Mouse (Mus musculus): ENCODE measurements around the gene Atp1a2. TPM values are rescaled to one million over a fixed set of nuclear protein-coding genes. Genes with fewer than 3 reads are reported as not detected.
A peak's percentile ranks its signal among the peaks of the same experiment; 100 is the strongest.

Atp1a2 gene
- polyA plus RNA-seq, 1 experiment from 2014 or later: 1.4 TPM

DNA sequence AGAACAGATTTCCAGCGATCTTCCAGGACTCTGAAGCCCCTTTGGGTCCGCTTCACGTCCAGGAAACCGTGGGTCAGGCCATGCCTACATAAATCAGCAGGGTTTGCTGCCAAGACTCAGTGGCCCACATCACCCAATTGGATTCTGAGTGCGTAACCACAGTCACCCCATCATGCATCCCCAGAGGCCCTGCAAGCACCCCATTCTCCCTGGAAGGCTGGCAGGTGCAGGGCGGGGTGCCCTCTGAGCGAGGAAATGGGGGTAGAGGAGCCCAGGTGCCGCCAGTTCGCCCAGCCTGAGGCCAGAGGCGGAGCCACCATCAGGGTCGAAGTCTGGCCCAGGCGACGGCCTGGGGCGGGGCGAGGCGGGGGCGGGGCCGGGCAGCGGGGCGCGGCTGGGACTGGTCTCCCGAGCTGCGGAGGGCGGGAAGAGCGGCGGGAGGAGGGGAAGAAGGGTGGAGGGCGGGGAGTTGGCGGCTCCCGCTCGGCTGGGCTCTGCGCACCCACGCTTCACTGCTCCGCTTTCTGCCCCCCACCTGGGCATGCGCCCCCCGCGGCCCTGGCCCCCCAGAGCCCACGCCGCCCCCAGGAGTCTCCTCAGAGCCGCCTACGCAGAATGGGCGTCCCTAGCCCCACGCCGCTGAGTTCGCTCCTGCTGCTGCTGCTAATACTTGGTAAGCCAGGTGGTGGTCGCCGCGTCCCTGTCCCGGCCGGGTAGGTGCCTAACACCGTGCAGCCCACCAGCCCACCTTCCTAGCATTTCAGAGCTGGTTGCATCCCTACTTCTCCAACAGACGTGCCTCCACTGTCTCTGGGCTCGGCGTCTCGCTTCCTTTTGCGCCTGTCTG, 14.3 kb upstream of the Atp1a2 start:
- WGBS: 1% methylated on average over 44 of the region's 55 CpGs
- Histone ChIP-seq H3K27ac (replicated peaks; ENCODE audit: low read depth, low read length) (0 out of 2 replicates have a peak overlapping the region, but pooled peaks have one; percentile 47), H3K36me3 (ENCODE audit: control insufficient read depth, insufficient read depth, low read length) (no peaks in the 10 kb centered on the region), H3K4me2 (ENCODE audit: low read depth, severe bottlenecking) (peak overlapping the region; percentile 91), H3K27me3 (ENCODE audit: control insufficient read depth, insufficient read depth, low read length) (no peaks in the 10 kb centered on the region), H3K4me3 (ENCODE audit: low read depth, low read length) (peak overlapping the region; percentile 71), H3K9ac (ENCODE audit: low read length) (peak overlapping the region; percentile 60), H3K9me3 (ENCODE audit: control insufficient read depth, low read length) (no peaks in the 10 kb centered on the region), H3K4me1 (ENCODE audit: control insufficient read depth, insufficient read depth, low read length) (peaks cover 12% of the 10 kb centered on the region; the same call in 1 of the 2 replicates)
- ATAC-seq (ENCODE audit: insufficient number of reproducible peaks, low FRiP score, low TSS enrichment, low read depth) (peak; percentile 73), DNase-seq (ENCODE audit: low spot score) (peak; percentile 93)

DNA sequence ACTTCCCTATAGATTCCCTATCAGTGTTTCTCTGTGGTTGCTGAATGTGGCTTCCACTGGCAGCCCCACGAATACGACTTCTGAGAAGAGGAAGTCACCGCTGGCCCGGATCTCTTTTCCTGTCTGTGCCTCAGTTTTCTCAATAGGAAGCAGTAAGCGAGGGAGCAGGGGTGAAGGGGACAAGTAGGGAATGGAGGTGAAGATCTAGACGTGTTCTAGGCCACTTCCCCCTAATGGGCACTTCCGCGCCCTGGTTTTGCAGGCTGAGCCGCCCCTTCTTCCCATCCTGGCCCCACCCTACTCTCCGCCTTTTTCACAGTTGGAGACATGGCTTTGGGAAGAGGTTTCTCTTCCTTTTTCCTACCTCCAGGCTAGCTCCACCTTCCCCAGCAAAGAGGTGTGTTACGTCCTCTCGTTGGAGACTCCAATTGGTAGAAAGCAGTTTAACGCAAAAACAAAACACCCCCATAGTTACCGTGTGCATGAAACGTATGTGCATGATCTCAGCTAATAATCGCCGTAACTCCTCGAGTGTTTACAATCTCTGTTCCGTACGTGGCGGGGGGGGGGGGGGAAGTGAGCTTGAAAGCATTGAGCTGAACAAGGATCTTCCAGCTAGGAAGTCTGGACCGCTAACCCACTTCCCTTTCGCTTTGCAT, 13.5 kb upstream of the Atp1a2 start:
- 4% methylated on average over 23 of the region's 23 CpGs for WGBS
- DNase-seq (ENCODE audit: low spot score) (peak; percentile 62), ATAC-seq (ENCODE audit: insufficient number of reproducible peaks, low FRiP score, low TSS enrichment, low read depth) (no peak)
- peak overlapping the region; percentile 71 for H3K4me3 ChIP-seq (ENCODE audit: low read depth, low read length)
- peak overlapping the region; percentile 91 for H3K4me2 ChIP-seq (ENCODE audit: low read depth, severe bottlenecking)
- no peaks in the 10 kb centered on the region for H3K9me3 ChIP-seq (ENCODE audit: control insufficient read depth, low read length)
- no peaks in the 10 kb centered on the region for H3K27me3 ChIP-seq (ENCODE audit: control insufficient read depth, insufficient read depth, low read length)
- peaks cover 11% of the 10 kb centered on the region; the same call in 1 of the 2 replicates for H3K4me1 ChIP-seq (ENCODE audit: control insufficient read depth, insufficient read depth, low read length)
- 0 out of 2 replicates have a peak overlapping the region, but pooled peaks have one; percentile 47 for H3K27ac ChIP-seq (replicated peaks; ENCODE audit: low read depth, low read length)
- H3K36me3 ChIP-seq (ENCODE audit: control insufficient read depth, insufficient read depth, low read length): no peaks in the 10 kb centered on the region
- peak overlapping the region; percentile 45 for H3K9ac ChIP-seq (ENCODE audit: low read length)

DNA sequence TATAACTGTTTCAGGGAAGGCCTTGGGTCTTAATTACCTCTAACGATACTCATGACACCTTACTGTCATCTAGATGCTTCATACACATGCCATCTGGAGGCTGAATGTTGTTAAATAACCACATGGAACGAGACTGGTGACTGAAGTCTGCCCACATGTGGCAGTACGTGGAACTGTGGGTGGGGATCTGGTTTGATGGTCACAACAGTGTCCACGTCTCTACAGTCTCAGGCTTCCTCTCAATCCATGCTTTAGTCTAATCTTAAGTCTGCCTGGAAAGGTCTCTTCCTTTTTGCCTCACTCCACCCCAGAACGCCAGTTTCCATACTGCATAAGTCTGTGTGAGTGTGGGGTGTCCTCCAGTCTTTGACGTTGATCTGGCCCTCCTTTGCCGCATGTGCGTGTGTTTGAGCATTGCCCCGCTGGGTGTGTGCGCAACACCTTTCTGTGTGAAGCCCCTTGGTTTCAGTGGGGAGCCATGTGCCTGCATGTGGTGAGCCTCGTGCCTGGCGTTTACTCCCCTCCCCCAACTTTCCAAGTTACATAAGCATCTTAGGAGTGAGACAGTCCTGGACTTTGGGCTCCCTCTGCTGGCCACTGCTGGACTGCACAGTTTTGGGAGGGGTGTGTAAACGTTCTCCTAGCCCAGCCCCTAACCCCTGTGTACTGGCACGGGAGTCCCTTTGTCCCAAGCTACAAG, 12.0 kb upstream of the Atp1a2 start:
- peak; percentile 84 for ATAC-seq (ENCODE audit: insufficient number of reproducible peaks, low FRiP score, low TSS enrichment, low read depth)
- Histone ChIP-seq H3K9me3 (ENCODE audit: control insufficient read depth, low read length) (no peaks in the 10 kb centered on the region), H3K36me3 (ENCODE audit: control insufficient read depth, insufficient read depth, low read length) (no peaks in the 10 kb centered on the region), H3K27me3 (ENCODE audit: control insufficient read depth, insufficient read depth, low read length) (no peaks in the 10 kb centered on the region), H3K4me2 (ENCODE audit: low read depth, severe bottlenecking) (peak overlapping the region; percentile 43), H3K27ac (replicated peaks; ENCODE audit: low read depth, low read length) (peak overlapping the region; percentile 75), H3K9ac (ENCODE audit: low read length) (peak overlapping the region; percentile 52; the same call in 1 of the 2 replicates), H3K4me1 (ENCODE audit: control insufficient read depth, insufficient read depth, low read length) (peaks cover 11% of the 10 kb centered on the region; the same call in 1 of the 2 replicates), H3K4me3 (ENCODE audit: low read depth, low read length) (no peak overlapping the region)
- DNase-seq (ENCODE audit: low spot score): peak; percentile 98
- 5% methylated on average over 14 of the region's 14 CpGs for WGBS

DNA sequence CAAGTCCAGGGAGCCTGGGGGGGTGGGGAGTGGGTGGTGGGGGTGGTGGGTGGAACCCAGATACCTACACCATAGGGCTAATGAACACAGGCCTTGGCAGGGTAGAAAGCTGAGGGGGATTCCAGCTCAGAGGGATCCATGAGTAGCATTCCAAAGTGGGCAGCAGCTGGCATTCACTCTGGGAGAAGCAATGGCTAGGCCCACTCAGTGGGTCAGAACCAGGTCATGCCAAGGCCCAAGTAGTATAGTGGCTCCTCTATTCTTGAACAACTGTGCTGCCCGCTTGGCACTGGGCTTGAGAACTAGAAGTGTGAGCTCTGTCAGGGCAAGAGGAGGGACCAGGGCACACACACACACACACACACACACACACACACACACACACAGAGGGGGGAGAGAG, 10.5 kb upstream of the Atp1a2 start:
- H3K36me3 ChIP-seq (ENCODE audit: control insufficient read depth, insufficient read depth, low read length): no peaks in the 10 kb centered on the region
- 92% methylated on average over 1 of the region's 1 CpGs for WGBS

DNA sequence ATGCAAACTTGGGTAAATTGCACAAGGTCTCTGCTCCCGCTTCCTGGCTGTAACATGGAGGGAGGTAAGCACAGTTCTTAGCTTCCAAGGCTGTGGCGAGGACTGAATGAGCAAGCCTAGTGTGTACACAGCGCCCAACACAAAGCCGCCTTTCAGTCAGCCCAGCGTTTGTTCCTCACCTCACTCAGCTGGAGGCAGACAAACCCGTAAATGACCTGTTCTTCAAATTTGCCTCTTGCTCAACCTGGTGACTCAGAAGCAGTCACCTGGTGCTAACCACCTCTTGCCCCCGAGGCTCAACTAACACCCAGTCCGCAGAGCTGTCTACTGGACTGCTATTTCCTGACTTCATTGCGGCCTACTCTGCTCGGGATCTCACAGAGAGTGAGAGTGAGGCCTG, 10.1 kb upstream of the Atp1a2 start:
- H3K36me3 ChIP-seq (ENCODE audit: control insufficient read depth, insufficient read depth, low read length): no peaks in the 10 kb centered on the region
- H3K9me3 ChIP-seq (ENCODE audit: control insufficient read depth, low read length): no peaks in the 10 kb centered on the region
- no peak overlapping the region for H3K4me2 ChIP-seq (ENCODE audit: low read depth, severe bottlenecking)
- peak overlapping the region; percentile 37; the same call in 1 of the 2 replicates for H3K9ac ChIP-seq (ENCODE audit: low read length)
- H3K27ac ChIP-seq (replicated peaks; ENCODE audit: low read depth, low read length): peak overlapping the region; percentile 68
- H3K27me3 ChIP-seq (ENCODE audit: control insufficient read depth, insufficient read depth, low read length): no peaks in the 10 kb centered on the region
- peaks cover 19% of the 10 kb centered on the region; the same call in 1 of the 2 replicates for H3K4me1 ChIP-seq (ENCODE audit: control insufficient read depth, insufficient read depth, low read length)
- no peak overlapping the region for H3K4me3 ChIP-seq (ENCODE audit: low read depth, low read length)
- 57% methylated on average over 10 of the region's 10 CpGs for WGBS
- DNase-seq (ENCODE audit: low spot score): no peak
- no peak for ATAC-seq (ENCODE audit: insufficient number of reproducible peaks, low FRiP score, low TSS enrichment, low read depth)

More for the DNA sequence above, 10.5 kb upstream of the Atp1a2 start:
- Histone ChIP-seq H3K27me3 (ENCODE audit: control insufficient read depth, insufficient read depth, low read length) (no peaks in the 10 kb centered on the region), H3K4me2 (ENCODE audit: low read depth, severe bottlenecking) (no peak overlapping the region), H3K9me3 (ENCODE audit: control insufficient read depth, low read length) (no peaks in the 10 kb centered on the region), H3K9ac (ENCODE audit: low read length) (no peak overlapping the region), H3K4me3 (ENCODE audit: low read depth, low read length) (no peak overlapping the region), H3K27ac (replicated peaks; ENCODE audit: low read depth, low read length) (peak overlapping the region; percentile 68; the same call in 1 of the 2 replicates), H3K4me1 (ENCODE audit: control insufficient read depth, insufficient read depth, low read length) (peaks cover 17% of the 10 kb centered on the region; the same call in 1 of the 2 replicates)
- no peak for DNase-seq (ENCODE audit: low spot score)
- ATAC-seq (ENCODE audit: insufficient number of reproducible peaks, low FRiP score, low TSS enrichment, low read depth): no peak

DNA sequence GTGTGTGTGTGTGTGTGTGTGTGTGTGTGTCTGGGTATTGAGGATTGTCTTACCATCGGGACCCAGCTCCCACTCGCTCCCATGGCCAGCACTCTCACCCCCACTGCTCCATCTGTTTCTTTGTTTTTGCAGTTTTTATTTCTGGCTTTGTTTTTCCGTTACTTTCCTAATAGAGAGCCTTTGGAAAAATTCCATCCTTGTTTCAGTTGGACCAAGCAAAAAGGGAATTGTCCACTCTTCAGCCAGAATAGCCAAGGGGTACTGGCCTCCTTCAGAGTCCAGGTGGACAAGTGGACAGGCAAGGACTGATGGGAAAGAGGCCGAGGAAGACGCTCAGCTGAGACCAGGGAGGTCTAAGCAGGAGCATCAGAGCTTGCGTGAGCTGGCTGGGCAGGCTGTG, 9.0 kb upstream of the Atp1a2 start:
- no peak overlapping the region for H3K4me2 ChIP-seq (ENCODE audit: low read depth, severe bottlenecking)

DNA sequence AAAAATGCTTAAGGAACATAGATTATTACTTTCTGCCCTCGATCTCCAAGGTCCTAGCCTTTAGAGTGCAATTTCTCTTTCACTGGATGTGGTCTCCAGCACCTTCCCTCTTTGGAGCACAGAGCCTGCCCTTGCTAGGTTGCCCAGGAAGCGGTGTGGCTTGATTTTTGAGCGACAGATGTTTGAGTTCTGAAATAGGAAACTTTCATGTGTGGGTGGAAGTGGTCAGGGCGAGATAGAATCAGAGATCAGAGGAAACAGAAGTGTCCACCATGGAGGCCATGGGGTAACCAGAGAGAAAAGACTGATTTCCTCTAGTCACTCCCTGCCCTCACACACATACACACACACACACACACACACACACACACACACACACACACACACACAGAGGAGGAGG, 8.3 kb upstream of the Atp1a2 start:
- no peak overlapping the region for H3K9ac ChIP-seq (ENCODE audit: low read length)
- no peak overlapping the region for H3K4me3 ChIP-seq (ENCODE audit: low read depth, low read length)
- no peak overlapping the region for H3K27ac ChIP-seq (replicated peaks; ENCODE audit: low read depth, low read length)
- H3K4me2 ChIP-seq (ENCODE audit: low read depth, severe bottlenecking): no peak overlapping the region
- H3K9me3 ChIP-seq (ENCODE audit: control insufficient read depth, low read length): no peaks in the 10 kb centered on the region
- ATAC-seq (ENCODE audit: insufficient number of reproducible peaks, low FRiP score, low TSS enrichment, low read depth): no peak
- peaks cover 15% of the 10 kb centered on the region for H3K4me1 ChIP-seq (ENCODE audit: control insufficient read depth, insufficient read depth, low read length)
- no peaks in the 10 kb centered on the region for H3K27me3 ChIP-seq (ENCODE audit: control insufficient read depth, insufficient read depth, low read length)
- no peaks in the 10 kb centered on the region for H3K36me3 ChIP-seq (ENCODE audit: control insufficient read depth, insufficient read depth, low read length)
- DNase-seq (ENCODE audit: low spot score): no peak
- 74% methylated on average over 4 of the region's 4 CpGs for WGBS

More for the DNA sequence above, 9.0 kb upstream of the Atp1a2 start:
- no peak overlapping the region for H3K9ac ChIP-seq (ENCODE audit: low read length)
- no peaks in the 10 kb centered on the region for H3K36me3 ChIP-seq (ENCODE audit: control insufficient read depth, insufficient read depth, low read length)
- H3K9me3 ChIP-seq (ENCODE audit: control insufficient read depth, low read length): no peaks in the 10 kb centered on the region
- DNase-seq (ENCODE audit: low spot score) (no peak), ATAC-seq (ENCODE audit: insufficient number of reproducible peaks, low FRiP score, low TSS enrichment, low read depth) (no peak)
- no peak overlapping the region for H3K27ac ChIP-seq (replicated peaks; ENCODE audit: low read depth, low read length)
- no peak overlapping the region for H3K4me3 ChIP-seq (ENCODE audit: low read depth, low read length)
- H3K27me3 ChIP-seq (ENCODE audit: control insufficient read depth, insufficient read depth, low read length): no peaks in the 10 kb centered on the region
- H3K4me1 ChIP-seq (ENCODE audit: control insufficient read depth, insufficient read depth, low read length): peaks cover 16% of the 10 kb centered on the region; the same call in 1 of the 2 replicates
- 84% methylated on average over 6 of the region's 6 CpGs for WGBS

DNA sequence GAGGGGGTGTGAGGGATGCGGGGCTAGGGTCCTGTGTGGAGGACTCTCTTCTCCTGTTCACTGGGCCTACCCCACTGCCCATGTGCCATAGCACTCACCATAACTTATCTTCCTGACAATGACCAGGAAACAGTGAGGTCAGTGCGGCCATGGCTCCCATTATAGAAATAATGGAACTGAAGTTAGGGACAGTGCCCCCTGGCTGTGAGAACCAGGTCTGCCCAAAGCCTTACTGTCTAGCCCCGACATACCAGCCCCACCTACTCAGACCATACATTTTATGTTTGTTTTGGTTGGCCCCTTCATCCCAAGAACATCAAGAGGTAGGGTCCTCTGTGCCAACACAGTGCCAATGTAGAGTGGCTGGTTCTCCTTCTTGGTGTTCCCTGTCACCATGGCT, 7.8 kb upstream of the Atp1a2 start:
- H3K27ac ChIP-seq (replicated peaks; ENCODE audit: low read depth, low read length): no peak overlapping the region
- peaks cover 18% of the 10 kb centered on the region for H3K4me1 ChIP-seq (ENCODE audit: control insufficient read depth, insufficient read depth, low read length)
- ATAC-seq (ENCODE audit: insufficient number of reproducible peaks, low FRiP score, low TSS enrichment, low read depth) (no peak), DNase-seq (ENCODE audit: low spot score) (no peak)
- H3K9ac ChIP-seq (ENCODE audit: low read length): no peak overlapping the region
- H3K4me3 ChIP-seq (ENCODE audit: low read depth, low read length): no peak overlapping the region
- H3K27me3 ChIP-seq (ENCODE audit: control insufficient read depth, insufficient read depth, low read length): no peaks in the 10 kb centered on the region
- no peaks in the 10 kb centered on the region for H3K9me3 ChIP-seq (ENCODE audit: control insufficient read depth, low read length)
- 78% methylated on average over 3 of the region's 3 CpGs for WGBS
- no peak overlapping the region for H3K4me2 ChIP-seq (ENCODE audit: low read depth, severe bottlenecking)
- no peaks in the 10 kb centered on the region for H3K36me3 ChIP-seq (ENCODE audit: control insufficient read depth, insufficient read depth, low read length)
